Mouse (Mus musculus): ENCODE measurements around the gene Mettl16. TPM values are rescaled to one million over a fixed set of nuclear protein-coding genes. Genes with fewer than 3 reads are reported as not detected.
"Not testable (repeated sequence)": the region's sequence is repeated elsewhere in the genome, so short reads cannot be mapped to it uniquely, and the experiment has no call there.

Gene Mettl16
- polyA plus RNA-seq, 1 experiment from 2014 or later, result 13.4 TPM

DNA sequence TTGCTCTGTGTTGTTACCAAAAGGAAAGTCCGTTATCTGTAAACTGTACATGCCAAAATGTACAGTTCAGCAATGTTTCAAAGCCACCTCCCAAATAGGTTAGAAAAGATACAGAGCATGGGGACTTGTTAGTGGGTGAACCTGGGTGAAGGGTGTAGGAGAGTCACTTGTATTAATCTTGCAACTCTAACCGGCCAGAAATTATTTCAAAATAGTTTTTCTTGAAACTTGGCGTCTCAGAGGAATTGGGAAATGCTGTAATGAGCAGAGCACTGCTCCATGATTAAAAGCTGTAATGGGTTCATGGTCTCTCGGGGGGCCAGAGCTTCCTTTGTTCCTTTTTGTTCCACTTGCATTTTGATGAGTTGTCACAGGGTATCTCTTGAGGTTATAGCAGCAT, 30.0 kb downstream of the Mettl16 start:
- Histone ChIP-seq H3K9ac (ENCODE audit: low read length) (no peak overlapping the region), H3K36me3 (ENCODE audit: control insufficient read depth, insufficient read depth, low read length) (peaks cover 6% of the 10 kb centered on the region; the same call in 1 of the 2 replicates), H3K4me1 (replicated peaks; ENCODE audit: control insufficient read depth, insufficient read depth) (no peaks in the 10 kb centered on the region), H3K27me3 (ENCODE audit: control insufficient read depth, insufficient read depth, low read length) (no peaks in the 10 kb centered on the region), H3K4me2 (replicated peaks; ENCODE audit: low read depth) (no peak overlapping the region), H3K4me3 (ENCODE audit: low read depth, low read length) (no peak overlapping the region), H3K9me3 (ENCODE audit: control insufficient read depth, low read length) (no peaks in the 10 kb centered on the region), H3K27ac (replicated peaks) (no peak overlapping the region)
- ATAC-seq (ENCODE audit: low FRiP score, low TSS enrichment), result no peak
- no peak for DNase-seq (ENCODE audit: low spot score)
- TF ChIP-seq EP300 (optimal IDR thresholded peaks at IDR 0.05) (no peak), CTCF (IDR thresholded peaks at IDR 0.05; ENCODE audit: low read depth) (no peak)
- WGBS, result 88% methylated on average over 4 of the region's 4 CpGs

DNA sequence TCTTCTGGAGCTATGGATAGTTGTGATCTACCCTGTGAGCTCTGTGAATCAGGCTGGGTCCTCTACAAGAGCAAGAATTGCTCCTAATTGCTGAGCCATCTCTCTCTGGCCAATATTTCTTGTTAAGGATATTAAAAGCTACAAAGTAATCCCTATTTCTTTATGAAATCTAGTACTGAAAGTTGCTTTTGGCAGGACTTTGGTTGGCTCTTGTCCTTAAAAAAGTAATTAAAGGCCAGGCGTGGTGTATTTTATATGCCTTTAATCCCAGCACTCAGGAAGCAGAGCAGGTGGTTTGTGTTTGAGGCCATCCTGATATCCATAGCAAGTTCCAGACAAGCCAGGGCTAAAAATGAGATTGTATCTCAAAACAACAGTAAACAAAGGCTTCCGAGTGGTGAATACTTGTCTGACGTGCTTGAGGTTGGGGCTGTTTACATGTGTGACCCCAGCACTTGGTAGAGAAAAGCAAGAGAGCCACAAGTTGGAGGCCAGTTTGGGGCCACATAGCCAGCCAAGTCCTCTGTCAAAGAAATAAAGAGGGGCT, 33.5 kb downstream of the Mettl16 start:
- no peak overlapping the region for H3K27ac ChIP-seq (replicated peaks)
- H3K9me3 ChIP-seq (ENCODE audit: control insufficient read depth, low read length), result no peaks in the 10 kb centered on the region
- 54% methylated on average over 3 of the region's 3 CpGs for WGBS
- H3K27me3 ChIP-seq (ENCODE audit: control insufficient read depth, insufficient read depth, low read length), result no peaks in the 10 kb centered on the region
- peaks cover 6% of the 10 kb centered on the region; the same call in 1 of the 2 replicates for H3K36me3 ChIP-seq (ENCODE audit: control insufficient read depth, insufficient read depth, low read length)
- no peak overlapping the region for H3K9ac ChIP-seq (ENCODE audit: low read length)
- no peaks in the 10 kb centered on the region for H3K4me1 ChIP-seq (replicated peaks; ENCODE audit: control insufficient read depth, insufficient read depth)
- H3K4me3 ChIP-seq (ENCODE audit: low read depth, low read length), result no peak overlapping the region
- DNase-seq (ENCODE audit: low spot score) (no peak), ATAC-seq (ENCODE audit: low FRiP score, low TSS enrichment) (no peak)
- no peak for TF ChIP-seq CTCF (IDR thresholded peaks at IDR 0.05; ENCODE audit: low read depth)
- no peak for TF ChIP-seq EP300 (optimal IDR thresholded peaks at IDR 0.05)
- H3K4me2 ChIP-seq (replicated peaks; ENCODE audit: low read depth), result no peak overlapping the region

DNA sequence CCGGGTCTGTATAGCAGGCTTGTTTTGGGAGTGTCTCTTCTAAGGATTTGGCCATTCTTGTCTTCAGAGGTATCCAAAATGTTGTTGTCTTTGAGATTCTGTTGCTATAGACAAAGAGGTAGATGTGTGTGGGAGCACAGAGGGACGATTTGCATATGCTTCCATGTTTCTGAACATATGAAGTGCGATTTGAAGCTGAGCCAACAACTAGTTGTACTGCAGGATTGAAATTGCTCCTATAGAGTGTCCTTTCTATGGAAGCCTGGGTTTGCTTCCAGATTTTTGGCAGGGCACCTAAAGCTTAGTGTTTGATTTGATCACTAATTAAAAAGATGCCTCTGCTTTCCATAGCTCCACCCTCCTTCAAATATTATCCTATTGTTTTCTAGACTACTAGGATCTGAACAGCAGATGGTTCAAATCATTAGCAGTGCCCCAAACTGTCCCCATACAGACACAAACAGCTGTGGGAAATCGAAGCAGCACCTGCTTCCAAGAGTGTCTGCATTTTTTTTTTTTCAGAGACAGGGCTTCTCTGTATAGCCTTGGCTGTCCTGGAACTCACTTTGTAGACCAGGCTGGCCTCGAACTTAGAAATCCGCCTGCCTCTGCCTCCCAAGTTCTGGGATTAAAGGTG, 36.7 kb downstream of the Mettl16 start:
- Histone ChIP-seq H3K4me1 (replicated peaks; ENCODE audit: control insufficient read depth, insufficient read depth) (no peaks in the 10 kb centered on the region), H3K36me3 (ENCODE audit: control insufficient read depth, insufficient read depth, low read length) (peaks cover 6% of the 10 kb centered on the region; the same call in 1 of the 2 replicates), H3K27me3 (ENCODE audit: control insufficient read depth, insufficient read depth, low read length) (no peaks in the 10 kb centered on the region), H3K4me3 (ENCODE audit: low read depth, low read length) (no peak overlapping the region), H3K4me2 (replicated peaks; ENCODE audit: low read depth) (no peak overlapping the region), H3K9me3 (ENCODE audit: control insufficient read depth, low read length) (no peaks in the 10 kb centered on the region), H3K27ac (replicated peaks) (no peak overlapping the region), H3K9ac (ENCODE audit: low read length) (no peak overlapping the region)
- no peak for ATAC-seq (ENCODE audit: low FRiP score, low TSS enrichment)
- 85% methylated on average over 6 of the region's 6 CpGs for WGBS
- TF ChIP-seq EP300 (optimal IDR thresholded peaks at IDR 0.05), result no peak
- TF ChIP-seq CTCF (IDR thresholded peaks at IDR 0.05; ENCODE audit: low read depth), result no peak
- no peak for DNase-seq (ENCODE audit: low spot score)

DNA sequence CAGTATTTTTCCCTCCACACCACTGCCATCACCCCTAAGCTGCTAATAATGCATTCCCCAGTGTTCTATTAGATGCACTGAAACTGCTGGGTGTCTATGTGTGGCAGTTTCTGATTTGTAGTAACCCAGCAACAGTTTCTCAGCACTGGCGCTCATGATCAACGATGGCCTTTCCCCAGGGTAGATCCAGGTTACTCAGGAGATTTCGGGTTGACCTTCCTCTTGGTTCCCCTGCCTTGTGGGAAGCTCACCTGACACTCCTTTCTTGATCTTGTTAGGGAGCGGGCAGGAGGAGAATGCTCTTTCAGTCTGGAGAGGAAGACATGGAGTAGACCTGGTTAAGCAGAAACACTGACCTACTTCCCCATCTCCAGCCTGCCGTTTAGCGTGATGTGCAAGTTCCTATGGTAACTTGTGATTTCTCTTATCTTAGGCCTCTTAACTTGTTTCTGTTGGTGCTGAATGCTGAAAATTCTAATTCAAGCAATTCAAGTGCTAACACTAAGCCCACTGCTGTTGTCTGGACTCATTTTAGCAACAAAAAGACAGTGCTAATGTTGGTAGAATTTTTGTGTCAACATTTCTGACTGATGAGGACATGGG, 37.7 kb downstream of the Mettl16 start:
- ATAC-seq (ENCODE audit: low FRiP score, low TSS enrichment), result no peak

DNA sequence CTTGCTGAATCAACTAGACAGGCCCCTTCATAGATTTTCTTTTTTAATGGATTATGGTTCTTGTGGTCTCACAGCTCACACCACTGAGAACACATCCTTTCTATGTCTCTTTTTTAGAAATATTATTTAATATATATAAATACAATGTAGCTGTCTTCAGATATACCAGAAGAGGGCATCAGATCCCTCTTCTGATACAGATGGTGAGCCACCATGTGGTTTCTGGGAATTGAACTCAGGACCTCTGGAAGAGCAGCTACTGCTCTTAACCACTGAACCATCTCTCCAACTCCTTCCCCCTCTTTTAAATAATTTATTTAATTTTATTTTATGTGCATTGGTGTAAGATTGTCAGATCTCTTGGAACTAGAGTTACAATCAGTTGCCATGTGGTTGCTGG, 39.5 kb downstream of the Mettl16 start:
- Histone ChIP-seq H3K36me3 (ENCODE audit: control insufficient read depth, insufficient read depth, low read length) (peaks cover 4% of the 10 kb centered on the region; the same call in 1 of the 2 replicates), H3K9ac (ENCODE audit: low read length) (no peak overlapping the region), H3K4me3 (ENCODE audit: low read depth, low read length) (no peak overlapping the region), H3K9me3 (ENCODE audit: control insufficient read depth, low read length) (no peaks in the 10 kb centered on the region), H3K27me3 (ENCODE audit: control insufficient read depth, insufficient read depth, low read length) (no peaks in the 10 kb centered on the region), H3K4me2 (replicated peaks; ENCODE audit: low read depth) (no peak overlapping the region), H3K4me1 (replicated peaks; ENCODE audit: control insufficient read depth, insufficient read depth) (no peaks in the 10 kb centered on the region), H3K27ac (replicated peaks) (no peak overlapping the region)
- TF ChIP-seq CTCF (IDR thresholded peaks at IDR 0.05; ENCODE audit: low read depth) (peak; percentile 28), EP300 (optimal IDR thresholded peaks at IDR 0.05) (no peak)
- ATAC-seq (ENCODE audit: low FRiP score, low TSS enrichment), result no peak
- DNase-seq (ENCODE audit: low spot score), result no peak

More for the DNA sequence above, 37.7 kb downstream of the Mettl16 start:
- DNase-seq (ENCODE audit: low spot score), result no peak
- no peaks in the 10 kb centered on the region for H3K9me3 ChIP-seq (ENCODE audit: control insufficient read depth, low read length)
- H3K4me1 ChIP-seq (replicated peaks; ENCODE audit: control insufficient read depth, insufficient read depth), result no peaks in the 10 kb centered on the region
- TF ChIP-seq EP300 (optimal IDR thresholded peaks at IDR 0.05) (no peak), CTCF (IDR thresholded peaks at IDR 0.05; ENCODE audit: low read depth) (no peak)
- H3K27ac ChIP-seq (replicated peaks), result no peak overlapping the region
- no peaks in the 10 kb centered on the region for H3K27me3 ChIP-seq (ENCODE audit: control insufficient read depth, insufficient read depth, low read length)
- WGBS, result 95% methylated on average over 6 of the region's 6 CpGs
- H3K4me3 ChIP-seq (ENCODE audit: low read depth, low read length), result no peak overlapping the region
- peaks cover 6% of the 10 kb centered on the region; the same call in 1 of the 2 replicates for H3K36me3 ChIP-seq (ENCODE audit: control insufficient read depth, insufficient read depth, low read length)
- no peak overlapping the region for H3K4me2 ChIP-seq (replicated peaks; ENCODE audit: low read depth)
- no peak overlapping the region for H3K9ac ChIP-seq (ENCODE audit: low read length)

DNA sequence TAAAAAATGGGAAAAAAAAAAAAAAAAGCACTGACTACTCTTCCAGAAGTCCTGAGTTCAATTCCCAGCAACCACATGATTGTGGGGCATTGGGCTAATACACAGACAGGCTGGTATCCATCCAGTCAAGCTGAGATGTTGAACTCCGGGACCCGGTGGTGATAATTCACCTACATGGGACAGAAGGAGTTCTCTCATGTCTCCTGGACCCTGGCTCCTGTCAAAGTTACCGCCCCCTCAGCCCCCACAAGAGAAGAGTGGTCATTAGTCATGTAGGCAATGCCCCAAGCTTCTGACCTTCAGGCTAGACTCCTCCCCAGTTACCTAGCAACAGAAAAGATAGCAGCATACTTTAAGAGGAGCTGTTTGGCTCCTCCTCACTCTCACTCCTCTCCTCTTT, 40.4 kb downstream of the Mettl16 start:
- not testable (repeated sequence) for H3K9me3 ChIP-seq (ENCODE audit: control insufficient read depth, low read length); DNase-seq (ENCODE audit: low spot score); H3K4me1 ChIP-seq (replicated peaks; ENCODE audit: control insufficient read depth, insufficient read depth); H3K27me3 ChIP-seq (ENCODE audit: control insufficient read depth, insufficient read depth, low read length); H3K4me3 ChIP-seq (ENCODE audit: low read depth, low read length); H3K36me3 ChIP-seq (ENCODE audit: control insufficient read depth, insufficient read depth, low read length); ATAC-seq (ENCODE audit: low FRiP score, low TSS enrichment); H3K4me2 ChIP-seq (replicated peaks; ENCODE audit: low read depth); H3K9ac ChIP-seq (ENCODE audit: low read length); H3K27ac ChIP-seq (replicated peaks)
- WGBS, result 51% methylated on average over 3 of the region's 3 CpGs

Data from stomach, postnatal 0 days (tissue).